Mouse (Mus musculus) spleen, adult 2 months (tissue): Measurements from ENCODE around the gene Tle2. TPM values are rescaled to one million over a fixed set of nuclear protein-coding genes. Genes with fewer than 3 reads are reported as not detected.

Experiments
- DNase-seq, 2 experiments: peaks; one replicate each; pipeline versions ENCODE4 v3.0.0 to v3.0.0-alpha.2; 2012 to 2021; ENCODE audit warnings: low spot score in 2 of 2, low read depth in 1 of 2
- H3K27ac ChIP-seq: fragments of 200-500 bp; 2 replicates; pipeline ENCODE4 v1.5.1; 2012; ENCODE audit warnings: low read length, inconsistent platforms; ENCODE audit not compliant: insufficient read depth
- H3K27me3 ChIP-seq: fragments of 200-500 bp; 2 replicates; pipeline ENCODE4 v1.6.1; 2012; ENCODE audit warnings: mild to moderate bottlenecking, moderate library complexity, low read length, inconsistent platforms; ENCODE audit not compliant: control insufficient read depth, insufficient read depth
- H3K36me3 ChIP-seq: fragments of 200-500 bp; 2 replicates; pipeline ENCODE4 v1.6.1; 2012; ENCODE audit warnings: mild to moderate bottlenecking, low read length, inconsistent platforms; ENCODE audit not compliant: control insufficient read depth, insufficient read depth
- H3K4me1 ChIP-seq: fragments of 200-500 bp; 2 replicates; pipeline ENCODE4 v1.6.1; 2011; ENCODE audit warnings: inconsistent platforms; ENCODE audit not compliant: control insufficient read depth, insufficient read depth, insufficient read length
- H3K4me3 ChIP-seq: fragments of 200-500 bp; 2 replicates; pipeline ENCODE4 v1.5.1; 2011; ENCODE audit warnings: mild to moderate bottlenecking, inconsistent platforms; ENCODE audit not compliant: insufficient read depth, insufficient read length; ENCODE audit errors: extremely low read depth
- CTCF ChIP-seq: fragments of 200-500 bp; IDR thresholded peaks from 2 replicates; pipeline ENCODE4 v1.5.1; 2011; ENCODE audit warnings: mild to moderate bottlenecking, inconsistent platforms; ENCODE audit not compliant: insufficient read depth, insufficient read length, insufficient replicate concordance; ENCODE audit errors: extremely low read depth
- POLR2A ChIP-seq: fragments of 200-500 bp; IDR thresholded peaks from 2 replicates; pipeline ENCODE4 v1.6.1; 2011; ENCODE audit warnings: low read depth, low read length, inconsistent platforms
- WGBS: fragments of 180-500 bp; shearing (Covaris S2); methylation state at CpG from one replicate; pipeline ENCODE4 v1.1.7; 2018; 5-methylcytosine and 5-hydroxymethylcytosine counted together
- polyA plus RNA-seq: library from polyadenylated mRNA; depleted of rRNA; stranded (reverse); fragments of >200 nt; gene quantifications from 2 replicates; pipeline ENCODE4 v1.2.3, GENCODE M21; 2012

Tle2 gene
- polyA plus RNA-seq, 1 experiment, result 49.9 TPM

- 5% methylated on average over 16 of the region's 16 CpGs for WGBS
- no peak; the same call in 1 of the 2 replicates for TF ChIP-seq POLR2A
- TF ChIP-seq CTCF, result no peak
- peak overlapping the region; percentile 97 for H3K4me3 ChIP-seq
- H3K27me3 ChIP-seq, result no peaks in the 10 kb centered on the region
- peaks cover 16% of the 10 kb centered on the region; the same call in 1 of the 2 replicates for H3K4me1 ChIP-seq
- H3K27ac ChIP-seq, result peak overlapping the region; percentile 88
- DNase-seq, result peak in 1 of 2 experiments; percentile 80
- H3K36me3 ChIP-seq, result peaks cover 29% of the 10 kb centered on the region
Observed at GRCm38 (mm10) chr10:81560719-81561459, 13.5 kb upstream of the Tle2 start.

GRCm38 (mm10) chr10:81562411-81562810, 11.9 kb upstream of the Tle2 start:
- Histone ChIP-seq H3K27ac (no peak overlapping the region), H3K4me3 (no peak overlapping the region), H3K36me3 (peaks cover 30% of the 10 kb centered on the region), H3K27me3 (no peaks in the 10 kb centered on the region), H3K4me1 (peaks cover 16% of the 10 kb centered on the region; the same call in 1 of the 2 replicates)
- DNase-seq, result no peak
- WGBS, result 92% methylated on average over 6 of the region's 6 CpGs
- TF ChIP-seq POLR2A (no peak), CTCF (no peak)

GRCm38 (mm10) chr10:81563481-81563880, 10.9 kb upstream of the Tle2 start:
- peaks cover 16% of the 10 kb centered on the region; the same call in 1 of the 2 replicates for H3K4me1 ChIP-seq
- WGBS, result 62% methylated on average over 6 of the region's 6 CpGs
- H3K36me3 ChIP-seq, result peaks cover 30% of the 10 kb centered on the region
- H3K4me3 ChIP-seq, result no peak overlapping the region
- no peaks in the 10 kb centered on the region for H3K27me3 ChIP-seq
- no peak for DNase-seq
- TF ChIP-seq POLR2A (no peak), CTCF (no peak)
- no peak overlapping the region for H3K27ac ChIP-seq

GRCm38 (mm10) chr10:81564216-81564615, 10.1 kb upstream of the Tle2 start:
- TF ChIP-seq POLR2A (no peak), CTCF (no peak)
- 39% methylated on average over 10 of the region's 10 CpGs for WGBS
- H3K27ac ChIP-seq, result no peak overlapping the region; the same call in 1 of the 2 replicates
- peaks cover 16% of the 10 kb centered on the region; the same call in 1 of the 2 replicates for H3K4me1 ChIP-seq
- H3K27me3 ChIP-seq, result no peaks in the 10 kb centered on the region
- H3K36me3 ChIP-seq, result peaks cover 30% of the 10 kb centered on the region
- DNase-seq, result no peak
- no peak overlapping the region for H3K4me3 ChIP-seq

GRCm38 (mm10) chr10:81564734-81565133, 9.6 kb upstream of the Tle2 start:
- Histone ChIP-seq H3K4me1 (peaks cover 16% of the 10 kb centered on the region; the same call in 1 of the 2 replicates), H3K27ac (no peak overlapping the region), H3K36me3 (peaks cover 30% of the 10 kb centered on the region), H3K27me3 (no peaks in the 10 kb centered on the region), H3K4me3 (no peak overlapping the region)
- 69% methylated on average over 10 of the region's 10 CpGs for WGBS
- peak in 1 of 2 experiments; percentile 56 for DNase-seq
- peak; percentile 71; the same call in 1 of the 2 replicates for TF ChIP-seq CTCF
- TF ChIP-seq POLR2A, result no peak

GRCm38 (mm10) chr10:81565257-81566228, 8.8 kb upstream of the Tle2 start:
- DNase-seq, result no peak
- Histone ChIP-seq H3K27me3 (no peaks in the 10 kb centered on the region), H3K4me3 (no peak overlapping the region), H3K27ac (no peak overlapping the region), H3K4me1 (peaks cover 16% of the 10 kb centered on the region; the same call in 1 of the 2 replicates), H3K36me3 (peaks cover 30% of the 10 kb centered on the region)
- WGBS, result 64% methylated on average over 20 of the region's 20 CpGs
- TF ChIP-seq POLR2A, result no peak
